Mouse (Mus musculus) forebrain, postnatal 0 days (tissue): ENCODE measurements at regions not wholly inside any gene's neighbourhood (a gene's known extent, or its start where the extent isn't known, plus 50 kb on each side); places are given as distances from the start of the nearest gene placed in this dataset.

Source experiments
- ATAC-seq: fragments of 200-750 bp; cut with Nextera tagmentation; 2 replicates; pipeline ENCODE4 v1.8.0; 2017; ENCODE audit warnings: mild to moderate bottlenecking, moderate library complexity
- DNase-seq: peaks from one replicate; pipeline ENCODE4 v3.0.0-alpha.2; 2015
- H3K27ac ChIP-seq: fragments of 300-500 bp; sonication (generic); 2 replicates; pipeline ENCODE4 v1.5.1; 2014; ENCODE audit warnings: low read depth, mild to moderate bottlenecking, antibody characterized with exemption, low read length, moderate library complexity, mixed read lengths
- H3K27me3 ChIP-seq: fragments of 300-500 bp; sonication (generic); 2 replicates; pipeline ENCODE4 v1.6.1; 2014; ENCODE audit warnings: mild to moderate bottlenecking, low read length, mixed read lengths; ENCODE audit not compliant: insufficient read depth
- H3K36me3 ChIP-seq: fragments of 300-500 bp; sonication (generic); 2 replicates; pipeline ENCODE4 v1.6.1; 2014; ENCODE audit warnings: mild to moderate bottlenecking, moderate library complexity; ENCODE audit not compliant: insufficient read depth
- H3K4me1 ChIP-seq: fragments of 300-500 bp; sonication (generic); 2 replicates; pipeline ENCODE4 v1.6.1; 2014; ENCODE audit warnings: antibody characterized with exemption; ENCODE audit not compliant: insufficient read depth
- H3K4me2 ChIP-seq: fragments of 300-500 bp; sonication (generic); 2 replicates; pipeline ENCODE4 v1.6.1; 2014; ENCODE audit warnings: low read depth, mild to moderate bottlenecking, moderate library complexity
- H3K4me3 ChIP-seq: fragments of 300-500 bp; sonication (generic); 2 replicates; pipeline ENCODE4 v1.5.1; 2014; ENCODE audit warnings: low read depth, low read length, mixed read lengths
- H3K9ac ChIP-seq: fragments of 300-500 bp; sonication (generic); 2 replicates; pipeline ENCODE4 v1.6.1; 2014; ENCODE audit warnings: mild to moderate bottlenecking
- H3K9me3 ChIP-seq: fragments of 300-500 bp; sonication (generic); 2 replicates; pipeline ENCODE4 v1.6.1; 2016; ENCODE audit warnings: low read length
- CTCF ChIP-seq: sonication (generic); IDR thresholded peaks from 2 replicates; pipeline ENCODE4 v1.5.1; 2016; ENCODE audit warnings: antibody characterized with exemption, control low read depth, low read depth
- WGBS: fragments of 180-500 bp; shearing (Covaris S2); extraction: QIAGEN DNeasy Blood & Tissue Kit; methylation state at CpG from one replicate; pipeline ENCODE4 v1.1.7; 2014; 5-methylcytosine and 5-hydroxymethylcytosine counted together

DNA sequence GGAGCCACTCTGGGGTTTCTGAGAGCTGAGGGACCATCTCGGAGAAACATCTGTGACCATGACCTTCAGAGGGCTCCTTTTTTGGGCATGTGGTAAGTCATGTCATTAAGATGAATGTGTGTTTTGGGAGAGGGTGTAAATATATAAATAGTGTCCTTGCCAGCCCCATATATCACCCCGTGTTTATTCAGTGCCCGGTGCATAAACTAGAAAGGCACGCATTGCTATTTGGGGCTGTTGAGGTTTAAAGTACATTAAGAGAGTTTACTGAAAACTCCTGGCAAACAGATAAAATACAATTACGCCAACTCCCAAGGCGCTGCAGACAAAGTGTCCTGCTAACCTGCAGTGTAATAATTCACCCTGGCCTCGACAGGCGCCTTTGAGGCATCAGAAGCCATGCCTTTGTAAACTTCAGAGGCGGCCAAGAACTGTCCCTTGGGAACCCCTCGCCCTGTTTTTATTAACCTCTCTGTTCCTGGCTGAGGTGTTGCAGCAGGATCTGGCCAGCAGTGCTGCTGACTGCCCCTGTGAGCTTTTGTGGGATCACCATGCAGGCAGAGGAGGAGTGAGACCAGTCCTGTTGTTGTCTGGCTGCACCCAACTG lies 106.6 kb downstream of the 9530068E07Rik start:
- TF ChIP-seq CTCF, result no peak
- H3K9ac ChIP-seq, result no peak overlapping the region
- H3K27ac ChIP-seq, result no peak overlapping the region
- DNase-seq, result no peak
- H3K36me3 ChIP-seq, result no peaks in the 10 kb centered on the region
- H3K4me1 ChIP-seq, result no peaks in the 10 kb centered on the region
- H3K4me3 ChIP-seq, result no peak overlapping the region
- no peaks in the 10 kb centered on the region for H3K9me3 ChIP-seq
- no peak for ATAC-seq
- H3K27me3 ChIP-seq, result no peaks in the 10 kb centered on the region
- no peak overlapping the region for H3K4me2 ChIP-seq
- WGBS, result 79% methylated on average over 10 of the region's 10 CpGs

DNA sequence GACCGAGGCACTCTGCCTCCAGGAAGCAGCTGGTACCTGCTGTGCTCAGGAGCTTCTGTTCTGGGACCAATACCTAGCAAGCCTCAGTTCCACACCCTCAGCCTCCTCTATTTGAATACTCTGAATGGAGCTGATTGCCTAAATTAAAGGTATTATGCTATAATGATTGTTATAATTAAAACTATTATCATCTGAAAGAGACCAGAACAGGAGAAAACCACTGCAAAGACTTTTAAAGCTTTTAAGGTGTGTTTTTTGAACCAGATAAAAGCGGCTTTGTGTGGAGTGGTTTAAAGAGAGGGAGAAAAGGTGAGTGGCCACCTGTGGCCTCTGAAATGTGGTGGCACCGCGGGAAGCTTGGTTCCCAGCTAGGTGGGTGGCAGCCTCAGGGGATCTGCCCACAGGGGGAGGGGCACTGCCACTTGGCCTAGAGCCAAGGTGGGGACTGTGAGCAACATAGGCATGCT lies 115.6 kb downstream of the 9530068E07Rik start:
- 39% methylated on average over 4 of the region's 4 CpGs for WGBS
- H3K27ac ChIP-seq, result 0 out of 2 replicates have a peak overlapping the region, but pooled peaks have one; percentile 9
- no peak overlapping the region for H3K4me2 ChIP-seq
- no peaks in the 10 kb centered on the region for H3K36me3 ChIP-seq
- H3K4me3 ChIP-seq, result no peak overlapping the region
- no peaks in the 10 kb centered on the region for H3K27me3 ChIP-seq
- no peaks in the 10 kb centered on the region for H3K4me1 ChIP-seq
- H3K9ac ChIP-seq, result no peak overlapping the region
- DNase-seq (no peak), ATAC-seq (peak; percentile 72; the same call in 1 of the 2 replicates)
- no peak for TF ChIP-seq CTCF
- no peaks in the 10 kb centered on the region for H3K9me3 ChIP-seq

DNA sequence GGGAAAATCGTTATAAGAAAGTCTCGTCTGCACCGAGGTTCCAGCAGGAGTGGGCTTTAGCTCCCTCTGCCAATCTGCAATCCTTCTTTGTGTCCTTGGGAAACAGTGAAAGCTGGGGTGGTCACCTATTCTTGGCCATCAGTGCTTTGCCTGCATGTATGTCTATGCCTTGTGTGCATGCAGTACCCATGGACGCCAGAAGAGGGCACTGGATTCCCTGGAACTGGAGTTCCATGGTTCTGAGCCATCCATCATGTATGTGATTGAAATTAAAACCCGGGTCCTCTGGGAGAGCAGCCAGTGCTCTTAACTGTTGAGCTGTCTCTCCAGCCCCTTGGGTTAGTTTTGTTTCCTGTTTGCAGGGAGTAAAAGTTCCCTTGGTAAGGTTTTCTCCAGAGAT lies 121.1 kb downstream of the 9530068E07Rik start:
- DNase-seq (no peak), ATAC-seq (no peak)
- no peak overlapping the region for H3K4me2 ChIP-seq
- no peaks in the 10 kb centered on the region for H3K36me3 ChIP-seq
- no peak overlapping the region for H3K9ac ChIP-seq
- 76% methylated on average over 5 of the region's 5 CpGs for WGBS
- no peak overlapping the region for H3K27ac ChIP-seq
- H3K27me3 ChIP-seq, result no peaks in the 10 kb centered on the region
- peak; percentile 68 for TF ChIP-seq CTCF
- H3K9me3 ChIP-seq, result no peaks in the 10 kb centered on the region
- no peaks in the 10 kb centered on the region for H3K4me1 ChIP-seq
- no peak overlapping the region for H3K4me3 ChIP-seq

DNA sequence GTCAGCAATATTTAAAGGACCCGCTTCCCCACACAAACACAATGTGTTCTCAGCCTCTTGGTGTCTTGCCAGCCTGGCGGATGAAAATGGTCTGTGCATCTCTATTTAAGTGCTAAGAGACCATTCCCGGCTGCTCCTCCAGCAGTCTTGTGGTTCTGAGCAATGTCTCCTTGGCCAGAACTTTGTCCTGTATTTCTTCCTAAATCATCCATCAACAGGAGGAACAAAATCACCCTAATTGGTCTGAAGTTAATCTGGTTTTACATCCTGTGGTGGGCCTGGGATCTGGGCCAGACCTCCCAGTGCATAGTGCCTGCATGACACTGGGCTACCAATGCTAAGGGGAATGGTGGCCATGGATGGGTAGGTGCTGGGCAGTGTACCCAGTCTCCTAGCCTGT lies 123.6 kb downstream of the 9530068E07Rik start:
- Histone ChIP-seq H3K9me3 (no peaks in the 10 kb centered on the region), H3K9ac (no peak overlapping the region), H3K4me2 (no peak overlapping the region), H3K27ac (no peak overlapping the region), H3K4me1 (no peaks in the 10 kb centered on the region; the same call in 1 of the 2 replicates), H3K4me3 (no peak overlapping the region), H3K36me3 (no peaks in the 10 kb centered on the region), H3K27me3 (no peaks in the 10 kb centered on the region)
- WGBS, result 33% methylated on average over 3 of the region's 3 CpGs
- no peak for TF ChIP-seq CTCF
- ATAC-seq, result no peak
- peak; percentile 39 for DNase-seq

DNA sequence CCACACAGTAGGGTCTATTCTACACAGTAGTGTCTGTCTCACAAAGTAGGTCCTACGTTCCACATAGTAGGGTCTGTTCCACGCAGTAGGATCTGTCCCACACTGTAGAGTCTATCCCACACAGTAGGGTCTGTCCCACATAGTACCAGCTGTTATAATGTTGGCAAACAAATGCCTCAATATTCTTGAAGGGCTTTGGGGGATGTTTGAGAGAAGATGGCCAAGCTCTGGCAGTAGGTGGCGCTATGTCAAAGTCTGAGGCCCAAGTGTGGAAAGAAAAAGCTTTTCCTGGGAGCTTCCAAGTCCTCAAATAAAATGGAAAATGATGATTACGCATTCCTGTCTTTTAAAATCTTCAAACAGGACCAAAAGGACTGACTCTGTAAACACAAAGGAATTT lies 125.7 kb downstream of the 9530068E07Rik start:
- no peak overlapping the region for H3K27ac ChIP-seq
- H3K36me3 ChIP-seq, result no peaks in the 10 kb centered on the region
- H3K9me3 ChIP-seq, result no peaks in the 10 kb centered on the region
- no peaks in the 10 kb centered on the region for H3K27me3 ChIP-seq
- ATAC-seq, result peak; percentile 49; the same call in 1 of the 2 replicates
- TF ChIP-seq CTCF, result peak; percentile 78
- DNase-seq, result peak; percentile 84
- H3K4me1 ChIP-seq, result peaks cover 3% of the 10 kb centered on the region; the same call in 1 of the 2 replicates
- H3K4me3 ChIP-seq, result no peak overlapping the region
- H3K4me2 ChIP-seq, result no peak overlapping the region
- no peak overlapping the region for H3K9ac ChIP-seq
- 34% methylated on average over 4 of the region's 4 CpGs for WGBS

DNA sequence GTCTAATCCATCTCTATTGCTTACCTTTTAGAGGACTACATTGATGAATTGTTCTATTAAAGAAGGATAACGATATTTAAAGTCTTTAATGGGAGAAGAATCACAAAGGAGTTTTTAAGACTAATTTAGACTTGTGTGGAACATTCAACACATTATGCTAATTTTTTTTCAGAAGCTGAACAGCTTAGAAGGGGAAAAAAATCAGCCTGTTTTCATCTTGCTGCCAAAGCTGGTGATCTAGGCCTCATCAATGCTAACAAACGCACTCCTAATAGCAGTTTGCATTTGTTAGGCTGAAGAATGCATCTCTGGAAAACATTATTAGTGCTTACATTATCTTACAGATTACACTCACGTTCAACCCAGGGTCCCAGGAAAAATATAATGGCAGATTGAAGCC lies 126.2 kb downstream of the 9530068E07Rik start:
- 14% methylated on average over 3 of the region's 3 CpGs for WGBS
- peak; percentile 46 for DNase-seq
- Histone ChIP-seq H3K27me3 (no peaks in the 10 kb centered on the region), H3K4me3 (no peak overlapping the region), H3K4me2 (no peak overlapping the region), H3K9me3 (no peaks in the 10 kb centered on the region), H3K4me1 (peaks cover 3% of the 10 kb centered on the region; the same call in 1 of the 2 replicates), H3K9ac (no peak overlapping the region), H3K36me3 (no peaks in the 10 kb centered on the region), H3K27ac (peak overlapping the region; percentile 66; the same call in 1 of the 2 replicates)
- no peak for TF ChIP-seq CTCF
- ATAC-seq, result peak; percentile 81; the same call in 1 of the 2 replicates

DNA sequence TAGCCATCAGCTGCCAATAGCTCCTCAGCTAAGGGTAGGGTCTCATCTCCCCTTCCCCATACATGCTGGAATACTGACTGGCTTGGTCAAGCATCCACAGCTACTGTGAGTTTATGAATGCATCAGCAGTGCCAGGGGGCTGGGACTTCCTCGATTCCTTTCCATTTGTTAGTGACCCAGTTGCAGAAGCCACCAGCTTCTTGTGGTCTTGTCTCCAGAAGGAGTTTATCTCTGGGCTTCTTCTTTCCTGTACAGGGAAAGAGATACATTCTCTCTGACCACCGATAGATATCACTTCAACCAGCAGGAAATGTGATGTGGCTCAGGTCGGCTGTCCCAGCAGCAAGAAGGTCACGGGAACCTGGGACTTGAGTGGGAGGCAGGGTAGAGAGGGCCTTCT lies 127.0 kb downstream of the 9530068E07Rik start:
- Histone ChIP-seq H3K27me3 (no peaks in the 10 kb centered on the region), H3K27ac (0 out of 2 replicates have a peak overlapping the region, but pooled peaks have one; percentile 29), H3K9ac (no peak overlapping the region), H3K4me2 (no peak overlapping the region), H3K36me3 (no peaks in the 10 kb centered on the region), H3K4me1 (peaks cover 3% of the 10 kb centered on the region; the same call in 1 of the 2 replicates), H3K4me3 (no peak overlapping the region), H3K9me3 (no peaks in the 10 kb centered on the region)
- TF ChIP-seq CTCF, result no peak
- ATAC-seq (no peak), DNase-seq (no peak)
- 83% methylated on average over 4 of the region's 4 CpGs for WGBS
